Mouse (Mus musculus): ENCODE measurements around the gene Gm8947. TPM values are rescaled to one million over a fixed set of nuclear protein-coding genes. Genes with fewer than 3 reads are reported as not detected.
"Not testable (repeated sequence)": the region's sequence is repeated elsewhere in the genome, so short reads cannot be mapped to it uniquely, and the experiment has no call there.

Gm8947 gene
- polyA plus RNA-seq, 1 experiment from 2014 or later, result 0.26 TPM

DNA sequence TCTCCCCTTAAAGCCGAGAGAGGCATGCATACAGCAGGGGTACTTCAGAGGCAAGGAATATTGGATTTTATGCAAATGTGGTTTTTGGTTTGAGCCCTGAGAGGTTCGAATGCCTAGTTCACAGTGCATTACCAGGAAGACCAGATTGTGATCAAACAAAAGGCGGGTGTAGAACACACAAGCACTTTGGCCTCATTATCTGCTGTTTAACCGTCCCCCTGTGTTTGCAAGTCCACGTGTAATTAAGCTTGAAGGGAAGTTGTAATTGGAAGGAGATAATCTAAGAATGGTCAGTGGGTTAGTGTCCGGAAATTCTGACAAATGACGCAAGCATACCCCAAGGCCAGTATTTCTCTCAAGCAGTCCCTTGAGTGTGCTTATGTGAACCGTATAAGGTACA lies 26.1 kb upstream of the Gm8947 start:
- Histone ChIP-seq H3K4me2 (no peak overlapping the region), H3K27ac (peak overlapping the region; percentile 58), H3K9ac (no peak overlapping the region), H3K27me3 (no peaks in the 10 kb centered on the region), H3K4me1 (peaks cover 22% of the 10 kb centered on the region), H3K4me3 (replicated peaks) (no peak overlapping the region), H3K9me3 (replicated peaks) (no peaks in the 10 kb centered on the region), H3K36me3 (no peaks in the 10 kb centered on the region)
- WGBS, result 35% methylated on average over 8 of the region's 8 CpGs
- ATAC-seq (replicated peaks; ENCODE audit: low FRiP score), result no peak

GRCm38 (mm10) chr1:151167297-151168047 lies 24.7 kb upstream of the Gm8947 start:
- H3K4me2 ChIP-seq, result peak overlapping the region; percentile 45
- H3K4me3 ChIP-seq (replicated peaks), result no peak overlapping the region
- H3K9me3 ChIP-seq (replicated peaks), result no peaks in the 10 kb centered on the region
- WGBS, result 16% methylated on average over 12 of the region's 12 CpGs
- H3K27me3 ChIP-seq, result no peaks in the 10 kb centered on the region
- H3K27ac ChIP-seq, result peak overlapping the region; percentile 80
- no peak overlapping the region for H3K9ac ChIP-seq
- ATAC-seq (replicated peaks; ENCODE audit: low FRiP score), result peak; percentile 66
- H3K36me3 ChIP-seq, result no peaks in the 10 kb centered on the region
- H3K4me1 ChIP-seq, result peaks cover 22% of the 10 kb centered on the region

- H3K9ac ChIP-seq, result no peak overlapping the region
- no peak overlapping the region for H3K4me2 ChIP-seq
- H3K9me3 ChIP-seq (replicated peaks), result no peaks in the 10 kb centered on the region
- 69% methylated on average over 3 of the region's 3 CpGs for WGBS
- peaks cover 22% of the 10 kb centered on the region for H3K4me1 ChIP-seq
- no peak overlapping the region for H3K4me3 ChIP-seq (replicated peaks)
- H3K36me3 ChIP-seq, result no peaks in the 10 kb centered on the region
- H3K27me3 ChIP-seq, result no peaks in the 10 kb centered on the region
- no peak; the same call in 1 of the 2 replicates for ATAC-seq (replicated peaks; ENCODE audit: low FRiP score)
- H3K27ac ChIP-seq, result 0 out of 2 replicates have a peak overlapping the region, but pooled peaks have one; percentile 24
These were observed 23.5 kb upstream of the Gm8947 start for GRCm38 (mm10) chr1:151168637-151169036.

GRCm38 (mm10) chr1:151171572-151172461 lies 20.4 kb upstream of the Gm8947 start:
- H3K27me3 ChIP-seq, result no peaks in the 10 kb centered on the region
- H3K9me3 ChIP-seq (replicated peaks), result no peaks in the 10 kb centered on the region
- H3K27ac ChIP-seq, result no peak overlapping the region
- H3K4me3 ChIP-seq (replicated peaks), result no peak overlapping the region
- no peaks in the 10 kb centered on the region for H3K36me3 ChIP-seq
- no peak overlapping the region for H3K9ac ChIP-seq
- WGBS, result 63% methylated on average over 2 of the region's 2 CpGs
- H3K4me1 ChIP-seq, result peaks cover 21% of the 10 kb centered on the region
- no peak for ATAC-seq (replicated peaks; ENCODE audit: low FRiP score)
- H3K4me2 ChIP-seq, result no peak overlapping the region

DNA sequence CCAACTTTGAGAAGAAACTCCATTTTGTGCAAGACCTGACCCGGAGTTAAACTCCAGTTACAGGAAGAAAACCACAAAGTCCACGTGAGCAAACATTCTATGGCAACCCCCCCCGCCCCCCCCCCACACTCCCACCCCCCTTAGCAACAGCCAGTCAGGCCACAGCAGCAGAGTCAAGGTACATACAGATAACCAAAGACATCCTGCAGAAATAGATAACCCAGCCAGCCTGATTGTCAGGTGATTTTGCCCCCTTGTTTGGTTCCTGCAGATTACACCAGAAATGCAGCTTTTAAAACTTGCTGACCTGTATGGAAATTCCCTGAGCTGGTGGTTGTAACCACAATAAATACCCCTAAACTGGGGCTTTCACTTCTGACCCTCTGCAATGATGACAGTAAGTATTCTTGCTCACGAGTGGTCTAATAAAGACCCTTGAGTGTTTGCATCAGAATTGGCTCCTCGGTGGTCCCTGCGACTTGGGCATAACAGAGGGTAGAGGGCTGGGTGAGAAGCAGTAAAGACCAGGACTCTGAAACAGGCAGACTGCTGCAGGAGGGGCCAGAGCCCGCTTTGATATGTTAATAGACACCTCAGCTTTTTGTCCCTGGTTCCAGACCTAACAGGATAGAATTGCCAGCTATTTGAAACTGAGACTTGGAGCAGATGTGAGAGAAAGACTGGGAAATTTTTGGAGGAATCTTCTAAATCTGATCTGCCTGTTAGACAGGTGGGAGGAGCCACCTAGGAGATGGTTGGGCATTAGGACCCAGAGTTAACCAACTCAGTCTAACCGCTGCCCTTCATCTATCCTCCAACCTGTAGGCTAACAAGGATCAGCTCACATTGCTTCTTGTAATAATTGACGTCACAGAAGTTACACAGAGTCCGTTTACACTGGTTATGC lies 14.9 kb upstream of the Gm8947 start:
- H3K27me3 ChIP-seq, result no peaks in the 10 kb centered on the region
- no peaks in the 10 kb centered on the region for H3K9me3 ChIP-seq (replicated peaks)
- peak overlapping the region; percentile 28 for H3K4me3 ChIP-seq (replicated peaks)
- H3K4me1 ChIP-seq, result peaks cover 19% of the 10 kb centered on the region; the same call in 1 of the 2 replicates
- H3K36me3 ChIP-seq, result no peaks in the 10 kb centered on the region
- H3K9ac ChIP-seq, result no peak overlapping the region
- 11% methylated on average over 10 of the region's 10 CpGs for WGBS
- peak overlapping the region; percentile 67 for H3K27ac ChIP-seq
- H3K4me2 ChIP-seq, result peak overlapping the region; percentile 50
- peak; percentile 93 for ATAC-seq (replicated peaks; ENCODE audit: low FRiP score)

GRCm38 (mm10) chr1:151177937-151178271 lies 14.3 kb upstream of the Gm8947 start:
- Histone ChIP-seq H3K27me3 (no peaks in the 10 kb centered on the region), H3K9ac (no peak overlapping the region), H3K4me1 (peaks cover 19% of the 10 kb centered on the region; the same call in 1 of the 2 replicates), H3K36me3 (no peaks in the 10 kb centered on the region), H3K4me2 (peak overlapping the region; percentile 50), H3K9me3 (replicated peaks) (no peaks in the 10 kb centered on the region), H3K4me3 (replicated peaks) (peak overlapping the region; percentile 28), H3K27ac (peak overlapping the region; percentile 67)
- peak; percentile 68 for ATAC-seq (replicated peaks; ENCODE audit: low FRiP score)
- 7% methylated on average over 4 of the region's 4 CpGs for WGBS

GRCm38 (mm10) chr1:151178505-151179083 lies 13.6 kb upstream of the Gm8947 start:
- no peak overlapping the region for H3K9ac ChIP-seq
- H3K27ac ChIP-seq, result peak overlapping the region; percentile 67
- no peaks in the 10 kb centered on the region for H3K27me3 ChIP-seq
- peaks cover 19% of the 10 kb centered on the region; the same call in 1 of the 2 replicates for H3K4me1 ChIP-seq
- no peaks in the 10 kb centered on the region for H3K36me3 ChIP-seq
- 42% methylated on average over 2 of the region's 2 CpGs for WGBS
- ATAC-seq (replicated peaks; ENCODE audit: low FRiP score), result 0 out of 2 replicates have a peak, but pooled peaks have one; percentile 21
- no peaks in the 10 kb centered on the region for H3K9me3 ChIP-seq (replicated peaks)
- H3K4me3 ChIP-seq (replicated peaks), result no peak overlapping the region
- no peak overlapping the region for H3K4me2 ChIP-seq

- H3K4me2 ChIP-seq, result no peak overlapping the region
- no peaks in the 10 kb centered on the region for H3K36me3 ChIP-seq
- H3K4me3 ChIP-seq (replicated peaks), result no peak overlapping the region
- ATAC-seq (replicated peaks; ENCODE audit: low FRiP score), result no peak
- H3K27me3 ChIP-seq, result no peaks in the 10 kb centered on the region
- no peak overlapping the region for H3K9ac ChIP-seq
- H3K9me3 ChIP-seq (replicated peaks), result no peaks in the 10 kb centered on the region
- WGBS, result 94% methylated on average over 2 of the region's 2 CpGs
- no peak overlapping the region for H3K27ac ChIP-seq
- peaks cover 19% of the 10 kb centered on the region; the same call in 1 of the 2 replicates for H3K4me1 ChIP-seq
These were observed 12.0 kb upstream of the Gm8947 start for GRCm38 (mm10) chr1:151180167-151180566.

- not testable (repeated sequence) for H3K9ac ChIP-seq; H3K27ac ChIP-seq; H3K9me3 ChIP-seq (replicated peaks); H3K27me3 ChIP-seq; H3K4me2 ChIP-seq; ATAC-seq (replicated peaks; ENCODE audit: low FRiP score); H3K4me3 ChIP-seq (replicated peaks); H3K36me3 ChIP-seq
- 100% methylated on average over 1 of the region's 7 CpGs for WGBS
- peaks cover 12% of the 10 kb centered on the region; the same call in 1 of the 2 replicates for H3K4me1 ChIP-seq
These were observed 9.9 kb upstream of the Gm8947 start, which contains the start of gene Gm47985 for GRCm38 (mm10) chr1:151182266-151182665. Gm47985 (plus strand) TSS chr1:151182537.

DNA sequence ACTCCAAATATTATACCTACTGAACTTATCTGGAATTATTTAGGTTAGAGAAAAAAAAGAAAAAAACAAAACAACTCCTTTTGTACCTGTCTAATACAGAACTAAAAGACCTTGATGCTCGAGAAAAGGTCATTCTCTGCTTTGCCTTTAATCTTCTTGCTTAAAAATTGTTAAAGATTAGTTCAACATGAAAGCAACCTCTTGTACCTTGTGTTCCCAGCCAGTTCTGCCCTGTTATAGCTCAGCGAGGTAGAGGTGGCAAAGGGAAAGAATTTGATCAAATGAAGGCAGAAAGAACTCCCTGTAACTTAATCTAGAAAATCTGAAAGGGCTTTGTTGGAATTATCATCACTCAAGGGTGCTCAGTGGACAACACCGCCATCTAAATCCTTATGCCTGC lies 6.0 kb upstream of the Gm8947 start:
- not testable (repeated sequence) for H3K4me2 ChIP-seq; H3K36me3 ChIP-seq; H3K9ac ChIP-seq; H3K27me3 ChIP-seq; H3K4me1 ChIP-seq; H3K4me3 ChIP-seq (replicated peaks); H3K9me3 ChIP-seq (replicated peaks)
- 70% methylated on average over 3 of the region's 3 CpGs for WGBS
- H3K27ac ChIP-seq, result peak overlapping the region; percentile 22; the same call in 1 of the 2 replicates
- ATAC-seq (replicated peaks; ENCODE audit: low FRiP score), result peak; percentile 33

DNA sequence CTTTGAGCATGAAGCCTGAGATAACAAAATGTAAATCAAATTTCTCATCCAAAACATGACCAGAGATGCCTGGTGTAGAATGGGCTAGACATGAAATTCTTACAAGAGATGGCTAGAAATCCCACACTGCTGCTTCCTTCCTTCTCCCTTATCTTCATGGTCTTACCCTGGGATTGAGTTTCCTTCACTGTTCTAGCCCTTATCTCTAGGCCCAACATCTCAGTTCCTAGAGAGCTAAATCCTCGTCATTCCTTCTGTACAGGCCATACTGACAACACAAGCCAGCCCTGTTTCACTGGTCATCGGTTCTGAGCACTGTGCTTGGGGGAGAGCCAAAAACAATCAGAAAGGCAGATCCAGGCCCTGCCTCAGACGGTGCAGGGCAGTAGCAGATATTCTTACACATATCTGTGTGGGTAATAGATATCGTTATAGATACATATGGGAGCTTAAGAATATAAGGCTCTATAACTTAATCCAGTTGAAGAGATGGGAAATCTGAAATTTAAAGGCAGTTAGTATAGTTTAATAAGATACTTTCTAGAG lies 5.2 kb upstream of the Gm8947 start:
- not testable (repeated sequence) for H3K4me2 ChIP-seq; H3K36me3 ChIP-seq; H3K27me3 ChIP-seq; H3K9ac ChIP-seq; H3K9me3 ChIP-seq (replicated peaks); H3K4me1 ChIP-seq; ATAC-seq (replicated peaks; ENCODE audit: low FRiP score); H3K4me3 ChIP-seq (replicated peaks)
- WGBS, result 75% methylated on average over 4 of the region's 4 CpGs
- H3K27ac ChIP-seq, result 0 out of 2 replicates have a peak overlapping the region, but pooled peaks have one; percentile 22
